Mouse (Mus musculus) embryo, embryonic 11 days (tissue): ENCODE results near the gene Pik3ca.

Experiments
- DNase-seq: peaks from one replicate; pipeline ENCODE4 v3.0.0-alpha.2; 2015

The Pik3ca gene

DNA sequence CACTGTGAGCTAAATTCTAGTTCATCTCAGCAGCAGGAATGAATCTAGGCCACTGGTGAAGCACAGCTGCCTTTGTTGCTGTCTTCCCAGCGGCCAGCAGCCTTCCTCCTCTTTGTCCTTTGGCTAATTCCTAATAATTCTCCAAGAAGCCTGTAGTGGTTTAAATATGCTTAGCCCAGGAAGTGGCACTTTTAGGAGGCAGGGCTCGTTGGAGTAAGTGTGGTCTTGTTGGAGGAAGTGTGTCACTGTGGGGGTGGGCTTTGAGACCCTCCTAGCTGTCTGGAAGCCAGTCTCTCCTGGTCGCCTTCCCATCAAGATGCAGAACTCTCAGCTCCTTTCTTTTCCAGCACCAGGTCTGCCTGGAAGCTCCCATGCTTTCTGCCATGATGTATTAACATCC is 108.4 kb downstream of the Pik3ca start:
- no peak for DNase-seq

DNA sequence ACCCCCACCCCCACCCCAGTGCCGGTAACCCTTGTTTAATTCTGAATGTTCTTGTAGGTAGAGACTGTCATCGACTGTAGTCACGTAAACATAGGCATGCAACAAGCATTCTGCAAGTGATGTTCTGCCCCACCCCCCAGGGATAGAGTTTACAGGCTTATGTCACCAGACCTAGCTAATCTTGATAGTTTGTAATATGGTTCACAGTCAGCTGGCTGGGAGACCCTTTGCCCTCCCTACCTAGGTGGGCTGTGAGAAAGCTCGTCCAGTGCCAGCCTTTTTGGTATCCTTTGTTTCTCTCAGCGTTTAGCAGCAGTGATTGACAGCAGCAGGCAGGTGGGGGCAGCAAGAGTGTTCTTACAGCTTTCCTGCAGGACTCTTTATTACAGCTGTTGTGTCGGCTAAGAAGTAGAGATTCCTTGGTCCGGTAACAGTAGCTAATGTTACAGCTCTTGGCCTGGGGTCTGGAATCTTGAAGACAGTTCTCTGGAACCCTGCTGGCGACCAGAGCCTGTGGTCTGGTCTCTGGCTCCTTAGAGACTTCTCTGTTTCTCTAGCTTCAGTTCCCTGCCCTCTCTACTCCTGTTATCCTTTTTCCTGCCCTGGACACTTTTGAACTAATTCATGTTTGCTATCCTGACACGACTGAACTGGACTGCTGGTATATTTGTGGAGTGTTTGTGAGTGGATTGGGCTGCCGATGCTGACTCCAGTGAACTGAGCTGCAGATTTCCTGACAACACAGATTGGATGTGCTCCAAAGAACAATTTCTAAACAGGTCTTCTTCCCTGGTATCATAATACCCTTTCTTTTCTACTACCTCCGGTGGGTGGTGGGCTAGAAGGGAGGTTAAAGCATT is 109.1 kb downstream of the Pik3ca start:
- no peak for DNase-seq

DNA sequence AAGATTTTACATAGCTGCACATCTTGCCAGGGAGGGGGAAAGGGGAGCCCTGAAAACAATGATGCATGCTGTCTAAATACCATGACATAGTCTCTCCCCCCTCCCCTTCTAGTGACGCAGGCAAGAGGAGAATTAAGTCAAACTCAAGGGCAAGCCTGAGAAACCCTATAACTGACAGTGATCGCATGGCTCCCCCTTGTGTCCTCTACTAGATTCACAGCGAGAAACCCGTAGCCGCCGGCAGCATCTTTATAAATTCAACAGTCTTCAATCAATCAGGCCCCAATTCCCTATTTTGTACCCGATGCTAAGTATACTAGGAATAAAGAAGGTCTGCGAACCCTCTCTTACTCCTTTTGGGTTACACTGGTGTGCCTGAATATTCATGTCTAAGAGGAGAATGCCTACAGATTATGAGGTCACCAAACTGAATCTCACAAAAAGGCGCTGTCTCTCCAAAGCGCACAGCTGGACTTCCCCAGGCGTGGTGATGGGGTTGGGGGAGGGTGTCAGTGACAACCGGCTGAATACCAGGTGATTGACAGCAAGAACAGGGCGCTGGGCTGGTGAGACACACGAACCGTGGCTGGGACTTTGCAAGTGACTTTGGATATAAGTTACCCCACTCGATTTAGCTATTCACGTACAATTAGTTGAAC is 111.3 kb downstream of the Pik3ca start:
- DNase-seq: peak; percentile 89

DNA sequence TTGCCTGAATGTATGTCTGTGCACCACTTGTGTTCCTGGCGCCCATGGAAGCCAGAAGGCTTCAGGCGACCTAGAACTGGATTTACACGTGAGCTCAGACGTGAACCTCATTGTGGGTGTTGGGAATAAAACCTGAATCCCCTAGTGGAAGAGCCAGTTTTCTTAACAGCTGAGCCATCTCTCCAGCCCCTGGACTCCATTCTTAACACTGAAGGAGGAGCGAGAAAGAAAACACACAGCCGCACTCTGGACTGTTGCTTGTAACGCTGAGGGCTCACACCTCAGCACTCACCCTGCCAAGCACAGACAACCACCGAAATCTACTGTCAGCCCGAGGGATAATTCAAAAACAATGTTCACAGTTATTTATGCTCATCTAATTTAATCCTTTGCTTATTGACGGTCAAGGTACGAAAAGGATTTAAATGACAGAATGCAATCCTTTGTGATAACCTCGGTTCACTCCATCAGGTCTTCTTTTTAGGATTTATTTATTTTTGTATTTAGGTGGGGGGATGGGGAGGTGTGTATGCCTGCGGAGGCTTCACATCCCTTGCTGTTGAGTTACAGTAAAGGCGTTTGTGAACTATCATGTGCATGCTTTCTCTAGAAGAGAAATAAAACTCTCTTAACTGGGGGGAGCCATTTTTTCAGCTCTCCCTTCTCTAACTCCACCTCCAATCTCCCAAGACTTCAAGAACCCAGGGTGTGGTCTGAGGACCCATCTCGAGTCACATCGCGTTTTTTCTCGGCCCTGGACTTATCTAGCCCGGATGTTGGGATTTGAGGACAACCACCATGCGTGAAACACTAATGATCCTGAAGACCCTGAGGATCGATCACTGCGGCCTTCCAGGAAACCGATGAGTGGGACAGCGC is 112.3 kb downstream of the Pik3ca start, which contains the start of gene Zfp639:
Gene Zfp639 (plus strand): TSS at position 764 of the 879 bp plus-strand sequence.
- peak; percentile 36 for DNase-seq

DNA sequence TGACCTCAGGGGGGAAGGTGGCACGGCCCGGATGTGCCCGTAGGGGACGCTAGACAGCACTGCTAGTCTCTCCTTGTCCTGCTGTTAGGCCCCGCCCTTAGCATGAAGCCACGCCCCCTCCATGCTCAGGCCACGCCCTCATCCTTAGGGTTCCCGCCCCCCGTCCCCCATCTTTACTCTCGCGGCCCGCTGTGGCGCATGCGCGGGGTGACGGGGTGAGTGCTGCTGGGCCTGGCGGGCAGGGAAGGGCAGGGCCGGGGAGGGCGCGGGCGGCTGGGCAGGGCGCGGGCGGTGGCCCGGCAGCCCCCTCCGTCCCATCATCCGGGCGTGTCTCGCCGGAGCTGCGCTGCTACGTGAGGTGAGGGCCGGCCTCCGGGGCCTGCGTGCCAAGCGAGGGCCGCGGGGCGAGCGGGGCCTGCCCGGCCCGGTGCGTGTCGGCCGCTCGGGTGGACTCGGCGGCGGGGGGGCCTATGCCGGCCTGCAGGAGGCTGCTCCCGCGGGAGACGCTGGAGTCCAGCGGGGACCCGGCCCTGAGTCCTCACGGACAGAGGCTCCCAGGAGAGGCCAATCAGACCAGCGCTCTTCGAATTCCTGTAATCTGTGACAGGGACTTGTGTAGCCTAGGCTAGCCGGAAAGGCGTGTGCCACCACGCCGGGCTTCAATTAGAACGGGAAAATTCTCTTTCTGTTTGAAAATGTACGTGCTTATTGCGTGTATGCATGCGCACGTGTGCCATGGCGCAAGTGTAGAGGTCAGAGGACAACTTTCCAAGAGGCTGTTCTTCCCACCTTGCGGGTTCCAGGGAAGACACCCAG is 113.1 kb downstream of the Pik3ca start:
- peak; percentile 95 for DNase-seq

DNA sequence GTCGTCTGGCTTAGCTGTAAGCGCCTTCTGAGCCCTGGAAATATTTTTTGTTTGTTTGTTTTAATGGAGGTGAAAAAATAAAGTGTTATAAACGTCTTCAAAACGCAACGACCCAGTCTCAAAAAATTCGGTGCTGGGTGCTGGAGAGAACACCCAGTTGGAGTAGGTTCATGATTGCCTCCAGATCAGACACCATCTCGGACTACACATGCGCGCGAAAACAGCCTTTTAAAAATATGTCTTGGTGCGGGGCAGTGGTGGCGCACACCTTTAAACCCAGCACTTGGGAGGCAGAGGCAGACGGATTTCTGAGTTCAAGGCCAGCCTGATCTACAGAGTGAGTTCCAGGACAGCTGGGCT is 113.7 kb downstream of the Pik3ca start:
- no peak for DNase-seq

DNA sequence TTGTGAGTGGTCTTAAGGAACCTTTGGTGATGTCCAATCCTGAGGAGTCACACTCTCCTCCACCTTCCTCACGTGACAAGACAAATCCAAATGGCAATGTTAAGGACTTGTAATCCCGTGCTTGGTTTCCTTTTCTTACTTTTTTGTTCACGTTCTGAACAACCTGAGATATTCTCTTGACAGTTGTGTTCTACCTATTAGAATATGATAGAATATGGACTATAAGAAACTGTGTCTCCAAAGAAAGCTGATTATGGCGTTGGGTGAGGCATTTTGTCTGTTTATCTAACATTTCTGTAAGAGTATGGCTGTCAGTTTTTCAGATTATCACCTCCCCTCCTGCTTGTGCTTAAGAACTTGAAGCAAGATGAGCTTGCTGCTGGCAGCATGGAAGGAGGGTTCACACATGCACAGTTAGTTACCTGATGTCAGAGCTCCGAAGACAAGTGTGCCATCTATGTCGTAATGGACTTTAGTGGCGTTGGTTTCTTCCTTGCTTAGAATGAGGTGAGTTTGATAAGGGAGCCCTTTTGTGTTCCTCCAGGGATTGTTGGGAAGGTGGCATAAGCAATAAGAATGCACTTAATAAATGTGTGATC is 115.3 kb downstream of the Pik3ca start:
- DNase-seq: no peak

DNA sequence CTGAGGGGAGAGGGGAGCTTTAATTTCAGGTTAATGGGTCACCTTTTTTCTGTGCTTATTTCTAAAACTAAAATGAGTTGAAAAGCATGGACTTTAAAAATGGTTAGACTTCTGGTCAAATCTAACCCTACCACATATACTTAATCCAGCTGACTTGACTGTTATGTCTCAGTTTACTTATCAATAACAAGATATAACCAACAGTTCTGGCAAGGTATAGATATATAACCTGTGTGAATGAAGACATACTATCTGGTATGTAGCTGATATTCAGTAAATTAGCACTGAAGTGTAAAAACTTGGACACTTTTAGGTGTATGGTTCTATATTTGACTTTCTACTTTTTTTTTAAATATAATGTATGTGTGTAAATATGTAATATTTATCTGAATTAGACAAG is 116.1 kb downstream of the Pik3ca start:
- no peak for DNase-seq
